Mouse (Mus musculus) cerebellum, postnatal 36 days (tissue): ENCODE data around the gene Rab11a.
A peak's percentile ranks its signal among the peaks of the same experiment; 100 is the strongest.

Experiments
- DNase-seq, 2 experiments: peaks; one replicate each; pipeline ENCODE4 v3.0.0; 2021 to 2022; ENCODE audit warnings: mixed read lengths in 2 of 2

The Rab11a gene

DNA sequence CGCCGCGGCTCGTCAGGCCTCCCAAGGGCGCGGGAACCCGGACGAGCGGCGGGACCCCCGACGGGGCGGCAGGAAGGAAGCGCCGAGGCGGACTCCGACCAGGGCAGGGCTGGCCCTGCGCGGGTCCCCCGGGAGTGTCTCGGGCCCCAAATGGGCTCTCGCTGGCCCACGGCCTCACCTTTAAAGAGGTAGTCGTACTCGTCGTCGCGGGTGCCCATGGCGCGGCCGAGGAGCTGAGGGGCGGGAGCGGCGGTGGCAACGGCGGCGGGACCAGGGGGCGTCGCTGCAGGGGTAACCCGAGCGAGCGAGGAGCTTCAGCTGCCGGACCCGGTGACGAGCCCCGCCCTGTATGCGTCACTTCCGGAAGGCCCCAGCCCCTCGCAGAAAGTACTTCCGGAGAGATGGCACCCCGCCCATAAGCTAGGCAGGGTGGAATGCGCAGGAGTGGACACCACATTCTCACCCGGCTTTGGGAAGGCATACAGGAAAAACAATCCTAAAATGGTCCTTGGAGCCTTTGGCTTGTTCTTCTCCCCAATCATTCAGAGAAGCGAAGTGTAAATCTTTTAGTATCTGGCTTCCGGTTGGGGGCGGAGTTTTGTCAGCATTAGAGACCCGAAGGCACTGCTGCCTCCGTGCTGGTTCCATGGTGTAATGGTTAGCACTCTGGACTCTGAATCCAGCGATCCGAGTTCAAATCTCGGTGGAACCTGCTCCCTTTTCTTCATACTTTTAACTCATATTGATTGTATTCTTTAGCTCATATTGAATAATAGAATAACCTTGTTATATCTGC lies at the start of gene Rab11a:
Rab11a (minus strand) TSS at position 353 of the 796 bp plus-strand sequence.
- DNase-seq: peak; percentile 96 to 97

DNA sequence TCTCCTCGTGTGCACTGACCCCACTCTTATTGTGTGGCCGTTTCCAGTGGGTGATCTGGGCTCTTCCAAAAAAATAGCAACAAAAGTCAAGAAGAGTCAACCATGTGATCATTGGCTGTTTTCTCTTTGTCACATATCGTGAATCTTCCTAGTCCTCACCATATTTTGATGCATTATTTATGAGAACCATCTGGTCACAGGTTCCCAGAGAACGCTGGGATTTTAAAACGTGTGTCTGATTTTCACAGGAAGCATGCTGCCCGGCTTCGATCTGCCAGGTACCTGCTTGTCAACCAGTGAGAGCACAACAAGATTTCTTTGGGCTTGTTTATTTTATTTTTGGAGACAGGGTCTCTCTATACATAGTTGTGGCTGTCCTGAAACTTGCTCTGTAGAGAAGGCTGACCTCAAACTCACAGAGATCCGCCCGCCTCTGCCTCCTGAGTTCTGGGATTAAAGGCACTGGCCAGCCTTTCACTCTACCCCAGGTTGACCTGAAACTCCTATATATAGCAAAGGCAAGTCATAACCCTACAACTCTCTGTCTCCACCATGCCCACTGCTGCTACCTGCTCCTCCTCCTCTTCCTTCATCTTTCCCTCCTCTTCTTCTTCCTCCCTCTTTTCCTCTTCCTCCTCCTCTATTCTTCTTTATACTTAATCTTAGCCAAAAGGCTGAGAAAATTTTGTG lies 48.8 kb upstream of the Rab11a start:
- no peak for DNase-seq

DNA sequence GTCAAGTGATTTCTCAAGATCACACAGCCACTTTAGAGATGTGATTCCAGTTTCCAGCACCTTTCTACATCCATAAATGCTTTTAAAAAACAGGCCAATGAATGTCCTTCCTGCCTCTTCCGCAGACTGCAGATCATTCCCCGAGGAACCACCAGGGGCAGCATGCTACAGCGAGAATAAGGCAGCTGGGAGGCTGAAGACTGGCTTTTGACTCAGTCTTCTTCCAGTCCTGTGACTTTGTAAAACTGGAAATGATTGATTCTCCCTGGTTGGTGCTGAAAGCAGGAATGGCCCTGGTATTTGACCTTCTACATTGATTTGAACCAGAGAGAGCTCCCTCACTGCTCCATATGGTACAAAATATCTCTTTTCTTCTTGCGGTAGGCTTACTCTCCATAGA lies 47.3 kb upstream of the Rab11a start:
- peak; percentile 41 to 44 for DNase-seq

DNA sequence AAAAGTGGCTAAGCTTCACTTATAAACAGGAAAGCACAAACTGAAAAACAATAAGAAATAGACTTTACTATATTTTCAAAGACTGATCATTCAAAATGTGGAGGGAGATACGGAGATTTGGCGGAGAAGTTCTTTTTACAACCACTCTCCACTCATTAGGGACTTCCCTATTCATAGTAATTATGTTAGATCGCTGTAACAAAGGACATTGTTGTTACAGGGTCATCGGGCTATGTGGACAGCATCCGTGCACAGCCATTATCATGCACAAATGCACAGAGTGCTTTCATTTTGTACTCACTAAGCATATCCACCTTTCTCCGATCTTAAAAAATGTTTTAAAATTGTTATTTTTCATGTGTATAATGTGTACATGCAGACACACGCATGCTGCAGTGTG lies 46.0 kb upstream of the Rab11a start:
- DNase-seq: no peak

DNA sequence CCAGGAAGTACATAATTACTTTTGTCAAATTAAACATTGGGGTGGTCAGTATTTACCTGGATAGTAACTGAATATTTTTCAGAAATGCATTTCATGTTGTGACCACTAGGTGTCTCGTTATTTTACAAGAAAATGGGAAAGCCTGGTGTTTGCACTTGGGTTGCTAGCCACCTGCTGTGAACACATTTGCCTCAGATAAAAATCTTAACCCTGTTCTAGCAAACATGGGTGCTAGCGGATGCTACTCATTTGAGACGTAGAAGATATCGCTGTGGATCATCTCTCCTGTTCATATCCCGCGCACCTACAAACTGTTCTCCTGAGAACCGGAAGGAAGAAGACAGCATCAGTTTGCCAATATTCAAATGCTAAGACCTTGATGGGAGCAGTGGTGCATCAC lies 42.1 kb upstream of the Rab11a start:
- DNase-seq: peak; percentile 16 to 41

DNA sequence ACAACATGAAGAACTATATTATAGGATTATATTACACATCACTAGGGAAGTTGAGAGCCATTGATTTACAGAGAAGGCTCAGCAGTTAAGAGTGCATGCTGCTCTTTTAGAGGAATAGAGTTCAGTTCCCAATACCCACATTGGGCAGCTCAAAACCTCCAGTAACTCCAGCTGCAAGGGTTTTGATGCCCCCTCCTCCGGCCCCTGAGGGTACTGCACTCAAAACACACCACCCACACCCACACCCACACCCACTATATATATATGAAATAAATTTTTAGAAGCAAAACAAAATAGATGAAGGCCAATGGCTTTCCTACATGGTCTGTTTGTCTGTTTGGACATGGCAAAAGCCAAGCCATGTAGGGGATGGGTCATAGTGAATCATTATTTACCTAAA lies 40.6 kb upstream of the Rab11a start:
- no peak for DNase-seq

DNA sequence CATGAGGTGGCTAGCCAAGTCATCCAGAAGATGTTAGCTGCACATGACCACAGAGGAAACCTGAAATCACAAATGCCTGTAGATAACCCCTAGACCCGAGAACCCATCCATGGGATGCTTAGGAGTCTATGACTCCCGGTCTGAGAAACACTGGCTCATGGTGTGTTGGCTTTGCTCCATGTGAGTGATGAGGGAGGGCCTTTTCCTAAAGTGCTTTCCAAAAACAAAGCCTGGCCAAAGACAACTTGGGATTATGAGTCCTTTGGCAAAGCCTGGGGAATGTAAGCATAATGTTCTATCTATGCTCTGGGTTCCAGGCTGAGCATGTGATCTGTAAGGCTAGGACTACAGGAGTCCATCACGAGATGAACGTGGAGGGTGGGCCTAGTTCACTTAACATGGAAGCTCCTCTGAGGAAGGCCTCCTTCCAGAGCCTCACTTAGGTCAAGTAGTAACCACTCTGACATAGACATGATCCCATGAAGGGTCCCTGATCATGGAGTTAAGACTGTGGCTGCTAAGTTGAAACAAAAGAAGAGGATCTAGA lies 40.0 kb upstream of the Rab11a start:
- no peak for DNase-seq

DNA sequence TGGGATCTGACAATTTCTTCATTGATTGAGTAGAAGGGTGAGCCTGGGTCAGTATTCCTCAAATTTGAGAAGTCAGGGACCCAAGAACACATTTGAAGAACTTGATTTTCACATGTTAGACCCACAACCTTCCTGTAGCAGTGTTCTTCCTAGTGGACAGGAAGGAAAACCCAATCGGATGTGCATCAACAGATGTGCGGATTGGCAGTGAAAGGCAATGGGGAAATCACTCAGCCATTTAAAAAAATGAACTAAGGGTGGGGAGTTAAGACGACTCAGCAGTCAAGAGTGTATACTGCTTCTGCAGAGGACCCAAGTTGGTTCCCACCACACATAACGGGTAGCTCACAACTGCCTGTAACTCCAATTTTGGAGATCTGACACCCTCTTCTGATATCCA lies 37.9 kb upstream of the Rab11a start:
- no peak for DNase-seq

DNA sequence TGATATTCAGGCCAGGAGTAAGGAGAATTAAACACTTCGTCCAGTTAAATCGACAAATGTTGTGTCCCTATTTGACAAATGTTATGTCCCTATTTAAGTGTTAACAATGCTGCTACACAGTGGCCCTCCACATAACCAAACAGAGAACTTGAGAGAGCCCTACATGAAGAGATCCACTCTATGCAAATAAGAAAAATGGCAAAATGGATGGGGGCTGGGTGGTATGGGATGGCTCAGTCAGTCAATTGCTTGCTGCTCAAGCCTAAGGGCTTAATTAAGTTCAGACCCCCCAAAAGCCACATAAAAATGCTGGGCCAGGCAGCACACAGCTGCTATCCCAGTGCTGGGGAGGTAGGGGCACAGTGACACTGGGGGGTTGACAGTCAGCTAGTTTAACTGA lies 37.3 kb upstream of the Rab11a start:
- DNase-seq: no peak

DNA sequence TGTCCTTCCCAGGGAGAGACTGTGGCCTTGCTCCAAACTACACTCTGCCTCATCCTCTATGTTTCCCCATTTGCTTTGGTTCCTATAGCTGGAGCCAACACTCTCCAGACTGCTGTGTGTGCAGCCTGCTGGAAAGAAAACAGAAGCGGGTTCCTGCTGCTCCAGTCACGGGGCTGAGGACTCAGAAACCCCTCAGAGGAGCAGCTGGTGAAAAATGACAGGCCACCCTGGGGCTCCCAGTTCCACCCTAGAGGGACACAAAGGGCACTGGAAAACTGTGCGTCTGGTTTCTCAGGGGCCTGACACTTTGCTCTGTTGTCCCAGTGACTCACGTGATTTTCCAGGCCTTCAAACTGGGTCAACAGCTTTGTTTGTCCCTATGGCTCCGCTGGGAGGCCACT lies 36.9 kb upstream of the Rab11a start:
- DNase-seq: peak; percentile 22 to 29

DNA sequence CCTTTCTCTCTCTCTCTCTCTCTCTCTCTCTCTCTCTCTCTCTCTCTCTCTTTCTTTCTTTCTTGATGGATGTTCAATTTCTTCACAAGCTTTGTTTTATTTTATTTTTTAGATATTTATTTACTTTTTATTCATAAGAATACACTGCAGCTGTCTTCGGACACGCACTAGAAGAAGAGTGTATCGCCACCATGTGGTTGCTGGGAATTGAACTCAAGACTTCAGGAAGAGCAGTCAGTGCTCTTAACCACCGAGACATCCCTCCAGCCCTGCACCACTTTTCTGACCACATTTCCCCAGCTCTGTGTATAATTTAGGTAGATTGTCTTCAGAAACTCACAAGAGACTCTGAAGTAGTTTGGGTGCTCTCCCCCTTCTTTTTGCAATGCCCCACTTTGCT lies 36.4 kb upstream of the Rab11a start:
- peak; percentile 12 to 25 for DNase-seq

DNA sequence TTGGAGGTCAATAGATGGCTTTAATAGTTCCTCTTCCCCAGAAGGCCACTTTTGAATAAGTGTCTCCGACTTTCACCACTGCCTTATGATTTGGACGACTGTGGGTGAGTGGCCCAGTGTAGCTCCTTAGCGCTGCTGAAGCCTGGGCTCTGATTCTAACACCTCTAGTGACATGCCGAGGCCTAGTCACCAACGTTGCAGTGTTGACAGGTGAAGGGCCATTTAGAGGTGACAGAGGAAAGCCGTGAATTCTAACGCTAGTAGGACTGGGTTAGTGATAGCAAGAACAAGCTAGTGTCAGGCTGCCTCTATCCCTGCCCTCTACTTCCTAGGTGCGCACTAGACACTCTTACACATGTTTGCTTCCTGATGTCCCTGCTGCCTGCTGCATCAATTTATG lies 35.7 kb upstream of the Rab11a start:
- DNase-seq: no peak

DNA sequence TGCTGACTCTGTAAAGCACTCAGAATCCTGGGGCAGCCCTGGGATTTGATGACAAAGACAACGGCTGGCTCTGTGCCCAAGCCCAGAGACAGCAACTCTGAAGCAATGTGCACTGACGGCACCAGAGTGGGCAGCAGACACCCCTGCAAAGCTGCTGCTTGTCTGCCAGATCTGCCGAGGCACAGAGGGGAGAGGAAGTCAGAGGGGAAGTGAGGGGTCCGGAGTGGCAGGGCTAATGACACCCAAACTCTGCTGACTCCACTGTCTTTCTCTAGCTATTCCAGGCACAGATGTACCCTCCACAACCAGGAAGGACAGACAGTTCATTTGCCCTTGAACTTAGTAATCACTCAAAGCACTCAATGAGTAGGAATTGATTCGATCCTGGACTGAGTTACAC lies 33.7 kb upstream of the Rab11a start:
- DNase-seq: peak in 1 of 2 experiments; percentile 17

DNA sequence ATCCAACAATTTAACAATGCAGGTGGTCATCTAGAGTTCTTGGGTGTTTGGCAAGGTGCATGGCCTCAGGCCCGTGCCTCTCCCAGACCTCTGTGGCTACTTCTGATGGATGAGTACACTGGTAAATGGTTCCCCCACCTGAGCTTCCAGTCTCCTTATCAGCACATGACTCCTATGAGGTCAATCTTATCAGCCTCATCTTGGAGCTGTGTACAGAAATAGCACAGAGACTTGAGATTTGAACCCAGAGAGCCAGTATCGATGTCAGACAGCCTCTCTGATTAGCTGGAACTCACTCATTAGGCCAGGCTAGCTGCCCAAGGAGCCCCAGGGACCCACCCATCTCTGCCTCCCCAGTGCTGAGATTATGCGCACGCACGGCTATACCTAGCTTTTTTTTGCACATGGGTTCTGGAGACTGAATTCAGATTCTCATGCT lies 32.9 kb upstream of the Rab11a start:
- no peak for DNase-seq

DNA sequence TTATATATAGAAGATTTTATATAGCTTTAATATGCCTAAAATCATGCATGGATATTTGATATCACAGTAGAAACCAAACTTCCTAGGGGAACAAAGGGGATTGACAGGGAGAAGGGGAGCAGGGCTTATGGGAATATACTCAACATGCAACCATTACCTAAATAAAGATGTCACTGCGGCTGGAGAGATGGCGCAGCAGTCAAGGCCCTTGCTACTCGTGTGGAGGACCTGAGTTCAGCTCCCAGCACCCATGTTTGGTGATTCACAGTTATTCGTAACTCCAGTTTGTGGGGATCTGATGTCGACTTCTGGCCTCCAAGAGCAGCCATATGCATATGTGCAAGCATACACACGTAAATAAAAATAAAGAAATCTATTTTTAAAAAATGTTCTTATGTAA lies 32.4 kb upstream of the Rab11a start:
- DNase-seq: no peak

DNA sequence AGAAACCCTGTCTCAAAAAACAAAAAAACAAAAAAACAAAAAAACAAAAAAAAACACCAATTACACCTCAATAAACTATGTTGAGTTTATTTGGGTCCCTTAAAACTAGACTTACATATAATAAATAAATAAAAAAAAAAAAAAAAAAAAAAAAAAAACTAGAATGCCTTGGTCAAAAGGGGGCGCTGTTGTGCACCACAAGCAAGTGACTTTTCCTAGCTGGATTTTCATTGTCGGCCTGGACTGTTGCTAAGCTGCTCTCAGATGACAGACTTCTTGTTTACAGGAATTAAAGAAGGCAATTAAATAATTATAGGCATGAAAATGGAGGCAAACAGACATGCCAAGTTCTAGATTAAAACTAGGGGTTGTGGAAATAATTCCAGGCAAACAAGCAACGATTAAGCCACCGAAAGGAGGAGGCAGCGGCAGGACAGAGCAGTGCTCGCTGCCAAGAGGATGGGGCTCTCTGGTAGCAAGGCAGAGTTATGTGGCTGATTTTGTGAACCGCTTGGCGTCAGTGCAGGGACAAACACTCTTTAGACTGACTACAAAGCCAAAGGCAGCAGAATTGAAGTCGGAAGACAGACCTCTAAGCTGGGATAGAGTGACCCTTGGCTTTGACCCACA lies 31.6 kb upstream of the Rab11a start:
- DNase-seq: peak; percentile 40 to 44

DNA sequence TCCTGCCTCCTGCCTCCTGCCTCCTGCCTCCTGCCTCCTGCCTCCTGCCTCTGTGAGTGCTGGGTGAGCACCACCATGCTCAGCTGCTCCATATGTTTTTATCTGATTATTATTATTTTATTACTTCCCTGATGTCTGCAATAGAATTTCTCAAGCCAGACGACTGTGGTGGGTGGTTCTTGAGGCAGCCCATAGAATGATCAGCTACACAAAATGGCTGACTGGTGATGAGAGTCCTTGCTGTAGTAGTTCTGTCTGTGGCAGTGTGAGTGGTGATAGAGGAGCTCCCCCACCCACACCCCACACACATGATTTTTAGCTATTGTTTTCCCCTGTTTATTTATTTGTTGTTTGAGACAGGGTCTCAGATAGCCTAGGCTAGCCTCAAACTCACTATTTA lies 30.2 kb upstream of the Rab11a start:
- DNase-seq: no peak

DNA sequence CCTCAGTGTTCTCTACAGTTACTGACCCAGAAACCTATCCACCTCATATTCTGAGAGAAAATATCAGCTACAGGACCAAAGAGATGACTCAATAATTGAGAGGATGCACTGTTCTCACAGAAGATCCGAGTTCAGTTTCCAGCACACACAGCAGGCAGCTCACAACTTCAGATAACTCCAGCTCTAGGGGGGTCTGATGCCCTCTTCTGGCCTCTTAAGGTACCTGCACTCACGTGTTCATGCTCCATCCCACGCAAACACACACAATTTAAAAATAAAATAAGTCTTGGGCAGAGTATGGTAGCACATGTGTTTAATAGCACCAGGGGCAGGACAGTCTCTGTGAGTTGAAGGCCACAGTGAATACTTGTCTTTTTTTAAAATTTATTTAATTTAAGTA lies 28.6 kb upstream of the Rab11a start:
- no peak for DNase-seq

DNA sequence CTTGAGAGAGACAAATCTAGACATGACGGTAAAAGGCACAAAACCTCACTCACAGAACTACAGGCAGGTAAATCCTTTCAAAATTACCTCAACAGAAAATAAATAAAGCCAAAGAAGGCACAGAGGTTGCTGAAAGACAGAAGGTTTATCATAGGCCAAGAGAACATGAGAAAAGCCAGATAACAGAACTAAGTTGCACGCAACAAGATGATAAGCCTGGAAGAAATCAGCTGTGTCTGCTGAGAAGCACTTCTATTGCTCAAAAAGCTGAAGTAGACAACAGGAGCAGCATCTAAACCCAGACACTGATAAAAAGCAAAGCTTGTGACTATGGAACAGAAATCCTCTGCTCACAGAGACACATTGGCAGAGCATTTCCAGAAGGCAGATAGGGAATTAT lies 27.3 kb upstream of the Rab11a start:
- DNase-seq: no peak

DNA sequence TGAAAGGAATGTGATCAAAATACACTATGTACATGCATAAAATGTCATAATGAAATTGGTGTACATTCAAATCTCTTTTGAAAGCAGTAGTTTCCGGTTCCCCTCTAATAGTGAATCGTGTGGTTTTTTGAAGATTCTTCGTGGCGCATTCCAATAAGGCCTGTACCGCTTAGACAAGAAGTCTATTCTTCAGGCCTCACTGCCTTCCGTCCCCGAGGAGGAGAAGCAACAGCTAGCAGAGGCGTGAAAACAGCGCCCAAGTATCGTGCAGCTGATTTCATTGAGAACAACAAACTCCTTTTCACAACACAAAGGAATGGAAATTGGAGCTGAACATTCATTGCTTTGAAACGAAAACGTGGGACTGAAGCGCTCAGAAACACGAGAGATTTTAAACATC lies 20.5 kb upstream of the Rab11a start:
- DNase-seq: no peak

DNA sequence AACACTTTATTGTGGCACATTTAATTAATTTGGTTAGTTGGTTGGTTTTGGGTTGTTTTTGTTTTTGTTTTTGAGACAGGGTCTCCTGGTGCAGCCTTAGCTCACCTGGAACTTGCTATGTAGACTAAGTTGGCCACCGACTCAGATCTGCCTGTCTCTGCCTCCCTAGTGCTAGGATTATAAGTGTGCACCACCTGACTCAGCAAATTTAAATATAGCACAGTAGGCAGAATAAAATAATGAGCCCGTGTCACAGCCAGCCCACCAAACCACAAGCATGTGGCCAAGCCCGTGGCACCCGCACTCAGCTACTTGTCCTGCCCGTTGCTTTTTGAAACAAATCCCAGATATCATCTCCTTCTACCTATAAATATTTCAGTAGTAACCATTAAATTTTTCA lies 15.0 kb upstream of the Rab11a start:
- no peak for DNase-seq

DNA sequence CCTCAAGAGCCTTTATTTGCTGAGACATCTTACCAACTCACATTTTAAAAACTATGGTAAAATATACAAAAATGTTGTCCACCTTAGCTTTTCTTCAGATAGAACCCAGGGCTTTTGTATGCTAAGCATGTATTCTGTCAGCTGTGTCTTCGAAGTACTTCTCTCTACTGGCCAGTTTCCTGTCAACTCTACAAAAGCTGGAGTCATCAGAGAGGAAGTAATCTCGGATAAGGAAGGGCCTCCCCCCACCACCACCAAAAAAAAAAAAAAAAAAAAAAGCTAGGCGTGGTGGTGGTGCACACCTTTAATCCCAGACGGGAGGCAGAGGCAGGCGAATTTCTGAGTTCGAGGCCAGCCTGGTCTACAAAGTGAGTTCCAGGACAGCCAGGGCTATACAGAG lies 11.8 kb upstream of the Rab11a start:
- no peak for DNase-seq

DNA sequence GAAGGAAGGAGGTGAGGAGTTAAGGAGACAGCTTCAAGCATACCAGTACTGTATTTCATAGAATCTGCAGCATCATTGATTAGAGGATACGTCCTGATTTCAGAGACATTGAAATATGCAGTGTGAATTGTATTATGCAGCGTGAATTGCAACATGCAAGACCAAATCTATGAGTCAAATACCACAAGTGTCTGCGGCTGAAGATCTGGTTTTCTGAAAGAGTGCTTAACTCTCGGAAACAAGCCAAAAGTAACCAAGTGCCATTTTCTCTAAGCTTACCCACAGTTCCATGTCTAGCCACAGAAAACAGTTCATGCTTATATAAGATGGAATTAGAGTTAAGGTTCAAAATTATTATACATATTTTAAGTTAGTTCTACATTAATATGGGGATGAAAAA lies 10.2 kb upstream of the Rab11a start:
- DNase-seq: no peak

DNA sequence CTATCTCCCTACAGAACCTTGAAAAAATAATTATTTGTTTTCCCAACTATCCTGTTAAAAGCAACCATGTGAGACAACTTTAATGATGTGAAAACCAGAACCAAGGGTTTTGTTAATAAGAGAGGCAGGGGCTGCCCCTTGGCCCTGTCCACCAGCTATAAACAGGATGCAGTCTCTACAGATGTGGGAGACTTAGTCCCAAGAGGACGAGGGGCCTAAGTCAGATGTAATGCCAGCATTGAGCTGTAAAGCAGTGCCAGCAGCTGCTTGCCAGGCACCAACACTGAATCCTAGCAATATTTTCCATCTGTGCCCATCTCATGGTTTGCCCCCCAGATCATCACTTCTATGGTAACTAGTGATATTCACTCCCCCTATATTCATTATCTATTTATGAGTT lies 4.9 kb upstream of the Rab11a start:
- DNase-seq: no peak
